In genomic region chr1:175391894-175392293, GRCm38 (mm10) we compare ENCODE assay signal across 23 mouse cellular contexts.
DNase-seq lines count a peak whose midpoint lies in the region; ATAC-seq and TF ChIP-seq lines count a peak whose summit lies in the region.
"Had no signal": no experiment of that assay in that cellular context is flagged by ENCODE, and none has a peak within 500 bp of the region (broad histone marks: within the 10 kb centered on the region; RNA-seq: fewer than 3 reads in every experiment).

No protein-coding gene starts in this region.

- intact Hi-C loops in left cerebral cortex, adult 2 months (cut with DNase I), result no loop called here

- H3K4me1 ChIP-seq in stomach, postnatal 0 days (replicated peaks; ENCODE audit: control insufficient read depth, insufficient read depth), result no peaks in the 10 kb centered on the region

- no peaks in the 10 kb centered on the region for H3K27me3 ChIP-seq in stomach, postnatal 0 days (ENCODE audit: control insufficient read depth, insufficient read depth, low read length)
- H3K27me3 ChIP-seq: CH12.LX, Patski had no signal

- H3K4me2 ChIP-seq in stomach, postnatal 0 days (replicated peaks; ENCODE audit: low read depth), result no peak overlapping the region

- DNase-seq in frontal cortex, postnatal 25 days (ENCODE audit: low spot score in 2 of 2), result no peak
- DNase-seq in left cerebral cortex, adult 2 months (ENCODE audit: extremely low spot score in 1 of 2, low spot score in 2 of 2), result no peak
- DNase-seq in left cerebral cortex, adult 9 months (ENCODE audit: low spot score in 2 of 2), result no peak
- peak; percentile 52 for DNase-seq in brain, adult 2 months (ENCODE audit: low read depth, low spot score)
- DNase-seq in telencephalon, adult 2 months (ENCODE audit: low read depth, low spot score), result peak; percentile 23
- no peak for DNase-seq in gastrocnemius, postnatal 25 days
- no peak for DNase-seq in stomach, postnatal 0 days (ENCODE audit: low spot score)
- DNase-seq: adrenal gland, adult 2 months; adrenal gland, adult 8-10 months; adrenal gland, postnatal 10 days; adrenal gland, postnatal 14 days; adrenal gland, postnatal 25 days; adrenal gland, postnatal 36 days; B cell, adult 2 months; cerebellum, adult 11 months; cerebellum, adult 11-12 months; cerebellum, adult 18-20 months had no signal

- H3K27ac ChIP-seq in left cerebral cortex, adult 2 months, result peak overlapping the region; percentile 3; the same call in 1 of the 2 replicates
- H3K27ac ChIP-seq in stomach, postnatal 0 days (replicated peaks), result no peak overlapping the region

- TF ChIP-seq EP300 in stomach, postnatal 0 days (optimal IDR thresholded peaks at IDR 0.05), result no peak

- no peaks in the 10 kb centered on the region for H3K9me3 ChIP-seq in stomach, postnatal 0 days (ENCODE audit: control insufficient read depth, low read length)

- TF ChIP-seq CTCF in left cerebral cortex, adult 2 months (IDR thresholded peaks at IDR 0.05), result no peak
- no peak for TF ChIP-seq CTCF in stomach, postnatal 0 days (IDR thresholded peaks at IDR 0.05; ENCODE audit: low read depth)

- no peak overlapping the region for H3K4me3 ChIP-seq in left cerebral cortex, adult 2 months
- no peak overlapping the region for H3K4me3 ChIP-seq in stomach, postnatal 0 days (ENCODE audit: low read depth, low read length)

- 81% methylated on average over 4 of the region's 4 CpGs for WGBS in stomach, postnatal 0 days

- H3K36me3 ChIP-seq in stomach, postnatal 0 days (ENCODE audit: control insufficient read depth, insufficient read depth, low read length), result no peaks in the 10 kb centered on the region
- H3K36me3 ChIP-seq: G1E had no signal

- ATAC-seq in frontal cortex, adult (ENCODE audit: low TSS enrichment), result peak; percentile 70
- ATAC-seq in stomach, postnatal 0 days (ENCODE audit: low FRiP score, low TSS enrichment), result no peak
- ATAC-seq: activated CD4-positive, CD25-positive, alpha-beta regulatory T cell, adult 4 months; CD4-positive, CD25-positive, alpha-beta regulatory T cell, adult 4 months; Patski had no signal

- H3K9ac ChIP-seq in stomach, postnatal 0 days (ENCODE audit: low read length), result no peak overlapping the region

Comparison
In these comparisons a context has a peak if more than half of its experiments do, and no peak if none do; other contexts are left out.
1. DNase-seq: peak in brain, adult 2 months (single experiment) and telencephalon, adult 2 months (single experiment); none in frontal cortex, postnatal 25 days (0 of 2), left cerebral cortex, adult 2 months (0 of 2), left cerebral cortex, adult 9 months (0 of 2), gastrocnemius, postnatal 25 days (single experiment) and stomach, postnatal 0 days (single experiment).